Mouse (Mus musculus) hindbrain, embryonic 15.5 days (tissue): ENCODE measurements at regions not wholly inside any gene's neighbourhood (a gene's known extent, or its start where the extent isn't known, plus 50 kb on each side); places are given as distances from the start of the nearest gene placed in this dataset.
A peak's percentile ranks its signal among the peaks of the same experiment; 100 is the strongest.

Experiments used
- ATAC-seq: fragments of 200-750 bp; cut with Nextera tagmentation; 2 replicates; pipeline ENCODE4 v1.8.0; 2017; ENCODE audit warnings: low read depth, moderate number of reproducible peaks, moderate TSS enrichment; ENCODE audit not compliant: low FRiP score
- H3K27ac ChIP-seq: fragments of 300-500 bp; sonication (generic); replicated peaks from 2 replicates; pipeline ENCODE4 v1.5.1; 2015; ENCODE audit warnings: mild to moderate bottlenecking, inconsistent platforms
- H3K27me3 ChIP-seq: fragments of 300-500 bp; sonication (generic); 2 replicates; pipeline ENCODE4 v1.6.1; 2015; ENCODE audit warnings: control low read depth, inconsistent platforms
- H3K36me3 ChIP-seq: fragments of 300-500 bp; sonication (generic); 2 replicates; pipeline ENCODE4 v1.6.1; 2015; ENCODE audit warnings: control low read depth, inconsistent platforms
- H3K4me1 ChIP-seq: fragments of 300-500 bp; sonication (generic); replicated peaks from 2 replicates; pipeline ENCODE4 v1.6.1; 2015; ENCODE audit warnings: control low read depth, inconsistent platforms
- H3K4me2 ChIP-seq: fragments of 300-500 bp; sonication (generic); 2 replicates; pipeline ENCODE4 v1.6.1; 2015; ENCODE audit warnings: moderate library complexity, mild to moderate bottlenecking, inconsistent platforms
- H3K4me3 ChIP-seq: fragments of 300-500 bp; sonication (generic); 2 replicates; pipeline ENCODE4 v1.5.1; 2015; ENCODE audit warnings: mild to moderate bottlenecking, inconsistent platforms
- H3K9ac ChIP-seq: fragments of 300-500 bp; sonication (generic); 2 replicates; pipeline ENCODE4 v1.6.1; 2015; ENCODE audit warnings: inconsistent platforms
- H3K9me3 ChIP-seq: fragments of 300-500 bp; sonication (generic); 2 replicates; pipeline ENCODE4 v1.6.1; 2016; ENCODE audit warnings: control low read depth, inconsistent platforms
- WGBS: fragments of 180-500 bp; shearing (Covaris S2); methylation state at CpG from one replicate; pipeline ENCODE4 v1.1.7; 2015; 5-methylcytosine and 5-hydroxymethylcytosine counted together

DNA sequence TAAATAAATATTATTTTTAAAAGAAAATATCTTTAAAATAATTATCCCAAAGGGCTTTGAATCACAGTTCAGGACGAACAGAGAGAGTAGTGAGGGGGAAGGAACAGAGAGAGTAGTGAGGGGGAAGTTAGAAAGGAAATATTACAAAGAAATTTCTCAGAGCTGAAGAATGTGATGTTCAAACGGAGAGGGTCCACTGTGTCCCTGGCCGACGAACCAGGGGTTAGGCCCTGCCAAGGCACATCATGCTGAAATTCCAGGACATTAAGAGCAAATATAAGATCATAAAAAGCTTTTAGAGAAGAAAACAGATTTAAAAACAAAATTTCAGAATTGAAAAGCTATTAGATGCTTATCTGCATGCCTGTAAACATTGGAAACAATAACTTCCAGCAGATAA, 61.6 kb downstream of the Skor1 start:
- Histone ChIP-seq H3K9me3 (no peaks in the 10 kb centered on the region), H3K27me3 (no peaks in the 10 kb centered on the region), H3K27ac (no peak overlapping the region), H3K4me2 (no peak overlapping the region), H3K9ac (no peak overlapping the region), H3K36me3 (no peaks in the 10 kb centered on the region), H3K4me1 (peaks cover 19% of the 10 kb centered on the region), H3K4me3 (no peak overlapping the region)
- ATAC-seq: no peak
- WGBS: 81% methylated on average over 4 of the region's 4 CpGs

DNA sequence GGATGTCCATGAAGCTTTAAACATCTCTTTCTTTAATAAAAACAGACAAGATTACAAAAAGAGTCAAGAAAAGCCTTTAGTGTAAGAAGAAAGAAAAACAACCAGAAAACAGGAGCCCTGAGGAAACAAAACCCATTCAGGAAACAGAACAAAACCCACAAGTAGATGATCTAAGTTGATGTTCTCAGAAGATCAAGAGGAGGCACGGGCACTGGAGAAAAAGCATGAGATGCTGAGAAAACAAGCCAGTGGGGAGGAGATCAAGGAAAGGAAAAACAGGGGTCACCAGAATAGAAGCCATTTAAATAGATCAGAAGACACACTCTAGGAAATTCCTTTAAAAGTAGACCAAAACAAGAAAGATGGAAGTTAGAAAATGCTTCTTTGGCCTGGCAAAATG, 62.1 kb downstream of the Skor1 start:
- H3K4me1 ChIP-seq: peaks cover 14% of the 10 kb centered on the region
- no peak overlapping the region for H3K4me3 ChIP-seq
- H3K27ac ChIP-seq: no peak overlapping the region
- no peaks in the 10 kb centered on the region for H3K27me3 ChIP-seq
- H3K9me3 ChIP-seq: no peaks in the 10 kb centered on the region
- no peaks in the 10 kb centered on the region for H3K36me3 ChIP-seq
- 74% methylated on average over 1 of the region's 1 CpGs for WGBS
- H3K9ac ChIP-seq: no peak overlapping the region
- no peak overlapping the region for H3K4me2 ChIP-seq
- ATAC-seq: no peak

DNA sequence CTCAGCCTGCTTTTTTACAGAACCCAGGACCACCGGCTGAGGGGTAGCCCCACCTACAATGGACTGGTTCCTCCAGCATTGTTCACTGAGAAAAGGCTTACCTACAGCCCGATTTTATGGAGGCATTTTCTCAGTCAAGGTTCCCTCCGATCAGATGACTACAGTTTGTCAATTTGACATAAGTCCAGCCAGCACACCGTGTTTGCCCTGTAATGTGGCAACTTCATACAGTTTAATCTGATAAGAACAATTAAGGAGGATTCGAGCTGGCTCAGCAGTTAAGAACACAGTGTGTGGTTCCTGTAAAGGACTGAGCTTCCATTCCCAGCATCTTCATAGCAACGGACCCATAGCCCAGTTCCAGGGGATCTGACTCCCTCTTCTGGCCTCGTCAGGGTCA, 65.9 kb downstream of the Skor1 start:
- H3K9ac ChIP-seq: no peak overlapping the region
- no peak for ATAC-seq
- H3K36me3 ChIP-seq: no peaks in the 10 kb centered on the region
- 83% methylated on average over 7 of the region's 7 CpGs for WGBS
- no peak overlapping the region for H3K27ac ChIP-seq
- no peaks in the 10 kb centered on the region for H3K27me3 ChIP-seq
- H3K4me3 ChIP-seq: no peak overlapping the region
- H3K4me2 ChIP-seq: no peak overlapping the region
- H3K9me3 ChIP-seq: no peaks in the 10 kb centered on the region
- no peaks in the 10 kb centered on the region for H3K4me1 ChIP-seq

DNA sequence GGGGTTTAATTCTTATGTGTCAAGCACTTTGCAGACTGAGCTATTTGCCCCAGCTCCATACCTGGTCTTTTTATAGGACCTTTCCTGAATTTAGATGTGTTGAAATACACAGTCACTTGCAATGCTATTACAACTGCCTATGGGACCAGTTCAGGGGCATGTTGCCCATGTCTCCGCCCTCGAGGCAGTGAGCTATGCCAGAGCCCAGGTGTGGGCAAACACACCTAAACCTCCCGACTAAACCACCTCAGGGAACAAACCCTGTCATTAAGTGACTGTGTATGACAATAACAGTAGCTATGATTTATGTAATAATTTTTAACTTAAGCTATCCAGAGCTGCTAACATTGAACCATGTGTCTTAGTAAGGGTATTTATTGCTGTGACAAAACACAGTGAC, 66.5 kb downstream of the Skor1 start:
- no peaks in the 10 kb centered on the region for H3K36me3 ChIP-seq
- H3K4me2 ChIP-seq: no peak overlapping the region
- H3K4me1 ChIP-seq: no peaks in the 10 kb centered on the region
- no peak overlapping the region for H3K4me3 ChIP-seq
- H3K9ac ChIP-seq: no peak overlapping the region
- no peak for ATAC-seq
- no peaks in the 10 kb centered on the region for H3K9me3 ChIP-seq
- H3K27ac ChIP-seq: no peak overlapping the region
- H3K27me3 ChIP-seq: no peaks in the 10 kb centered on the region
- 89% methylated on average over 3 of the region's 3 CpGs for WGBS

DNA sequence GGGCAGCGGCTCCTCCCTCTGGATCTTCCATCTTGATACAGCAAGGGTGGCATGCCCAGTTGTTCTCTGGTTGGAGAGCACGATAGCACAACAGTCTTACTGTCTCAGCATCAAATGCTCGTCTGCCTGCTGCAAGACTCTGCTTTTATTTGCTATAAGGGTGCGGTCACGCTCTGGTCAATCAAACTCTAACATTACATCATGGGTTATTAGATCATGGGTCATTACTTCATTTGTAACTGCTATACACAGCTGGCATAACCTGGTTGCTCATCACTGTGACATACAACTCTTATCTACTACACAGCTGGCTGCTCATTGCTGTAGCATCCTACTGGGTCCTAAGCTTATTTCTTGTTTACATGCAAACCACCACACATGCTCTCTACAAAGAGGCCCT, 68.4 kb downstream of the Skor1 start:
- Histone ChIP-seq H3K27ac (no peak overlapping the region), H3K4me2 (no peak overlapping the region), H3K27me3 (no peaks in the 10 kb centered on the region), H3K4me3 (no peak overlapping the region), H3K9me3 (no peaks in the 10 kb centered on the region), H3K4me1 (0 out of 2 replicates have a peak, but pooled peaks cover 2% of the 10 kb centered on the region), H3K36me3 (no peaks in the 10 kb centered on the region), H3K9ac (no peak overlapping the region)
- ATAC-seq: no peak
- 78% methylated on average over 5 of the region's 5 CpGs for WGBS

DNA sequence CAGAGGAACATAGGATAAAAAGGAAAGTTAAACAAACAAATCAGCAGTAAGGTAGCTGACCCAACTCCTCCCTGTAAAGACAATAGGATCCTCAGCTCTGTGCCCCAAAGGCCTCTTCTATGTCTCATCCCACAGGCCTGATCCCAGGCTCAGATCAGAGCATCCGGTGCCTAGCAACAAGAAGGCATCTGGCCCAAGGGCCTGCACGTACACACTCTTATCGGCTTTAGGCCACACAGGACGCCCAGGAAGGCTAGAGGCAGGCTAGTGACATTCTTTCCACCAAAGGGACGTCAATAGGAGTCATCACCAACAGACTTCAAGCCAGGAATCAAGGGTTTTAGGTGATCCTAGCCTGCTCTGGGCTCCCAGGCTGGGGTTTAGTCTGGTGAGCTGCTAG, 73.5 kb downstream of the Skor1 start:
- no peak overlapping the region for H3K4me2 ChIP-seq
- H3K27me3 ChIP-seq: no peaks in the 10 kb centered on the region
- no peaks in the 10 kb centered on the region for H3K36me3 ChIP-seq
- 17% methylated on average over 5 of the region's 5 CpGs for WGBS
- no peaks in the 10 kb centered on the region for H3K9me3 ChIP-seq
- no peak overlapping the region for H3K4me3 ChIP-seq
- H3K4me1 ChIP-seq: peaks cover 14% of the 10 kb centered on the region
- ATAC-seq: no peak
- no peak overlapping the region for H3K27ac ChIP-seq
- no peak overlapping the region for H3K9ac ChIP-seq

DNA sequence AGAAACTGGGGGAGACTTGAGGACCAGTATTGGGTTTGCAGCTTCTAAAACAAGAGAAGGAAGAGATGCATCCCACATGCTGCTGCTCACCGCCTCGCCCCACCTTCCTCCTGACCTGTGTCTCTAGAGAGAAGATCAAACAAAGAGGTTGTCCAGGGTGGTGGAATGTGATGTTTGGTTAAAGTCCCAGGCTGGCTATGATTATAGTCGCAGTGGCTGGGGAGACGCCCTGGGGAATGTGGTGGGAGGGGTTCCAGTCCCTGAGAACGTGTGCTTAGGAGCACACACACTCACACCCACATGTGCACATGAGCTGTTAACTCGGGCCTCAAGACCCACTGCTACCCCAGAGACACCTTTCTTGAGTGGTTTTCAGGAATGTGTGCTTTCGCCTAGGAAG, 74.0 kb downstream of the Skor1 start:
- WGBS: 47% methylated on average over 7 of the region's 7 CpGs
- no peaks in the 10 kb centered on the region for H3K9me3 ChIP-seq
- no peak for ATAC-seq
- no peak overlapping the region for H3K4me3 ChIP-seq
- H3K27me3 ChIP-seq: no peaks in the 10 kb centered on the region
- peak overlapping the region; percentile 25; the same call in 1 of the 2 replicates for H3K27ac ChIP-seq
- H3K36me3 ChIP-seq: no peaks in the 10 kb centered on the region
- H3K4me2 ChIP-seq: no peak overlapping the region
- no peak overlapping the region for H3K9ac ChIP-seq
- peaks cover 14% of the 10 kb centered on the region for H3K4me1 ChIP-seq

DNA sequence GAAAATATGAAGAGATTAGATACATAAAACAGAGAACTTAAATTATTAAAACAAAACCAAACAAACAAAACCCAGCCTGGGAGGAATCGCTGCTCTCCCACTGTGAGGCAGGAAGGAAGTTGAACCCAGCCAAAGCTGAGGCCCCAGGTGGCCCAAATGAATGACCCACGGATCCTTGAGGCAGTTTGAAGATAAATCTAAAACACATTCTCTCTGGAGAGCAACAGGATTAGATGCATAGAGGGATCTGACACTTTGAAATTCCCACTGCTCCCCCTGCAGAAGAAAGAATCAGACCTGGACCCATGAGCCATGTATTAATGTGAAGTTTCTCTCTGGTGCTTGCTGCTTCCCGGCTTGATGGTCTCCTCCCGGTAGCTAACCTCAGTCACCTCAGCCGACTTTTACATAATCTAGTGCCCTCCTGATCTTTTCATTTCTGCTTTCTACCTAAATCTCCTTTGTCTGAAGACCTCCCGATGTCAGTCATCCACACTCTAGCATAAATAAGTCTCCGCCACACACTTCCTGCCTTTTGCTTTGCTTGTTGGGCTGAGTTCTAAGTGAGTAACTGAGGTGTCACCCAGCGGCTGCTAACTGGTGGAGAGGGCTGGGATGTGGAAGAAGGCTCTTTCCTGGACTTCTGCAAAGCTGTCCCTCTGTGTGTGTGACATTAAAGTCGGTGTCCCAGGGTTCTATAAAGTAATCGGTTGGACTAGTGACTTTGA, 74.6 kb downstream of the Skor1 start:
- no peaks in the 10 kb centered on the region for H3K9me3 ChIP-seq
- ATAC-seq: no peak
- H3K36me3 ChIP-seq: no peaks in the 10 kb centered on the region
- 36% methylated on average over 10 of the region's 10 CpGs for WGBS
- H3K9ac ChIP-seq: no peak overlapping the region
- H3K4me3 ChIP-seq: no peak overlapping the region
- H3K4me2 ChIP-seq: no peak overlapping the region
- H3K27me3 ChIP-seq: no peaks in the 10 kb centered on the region
- peaks cover 14% of the 10 kb centered on the region for H3K4me1 ChIP-seq
- H3K27ac ChIP-seq: peak overlapping the region; percentile 25; the same call in 1 of the 2 replicates

DNA sequence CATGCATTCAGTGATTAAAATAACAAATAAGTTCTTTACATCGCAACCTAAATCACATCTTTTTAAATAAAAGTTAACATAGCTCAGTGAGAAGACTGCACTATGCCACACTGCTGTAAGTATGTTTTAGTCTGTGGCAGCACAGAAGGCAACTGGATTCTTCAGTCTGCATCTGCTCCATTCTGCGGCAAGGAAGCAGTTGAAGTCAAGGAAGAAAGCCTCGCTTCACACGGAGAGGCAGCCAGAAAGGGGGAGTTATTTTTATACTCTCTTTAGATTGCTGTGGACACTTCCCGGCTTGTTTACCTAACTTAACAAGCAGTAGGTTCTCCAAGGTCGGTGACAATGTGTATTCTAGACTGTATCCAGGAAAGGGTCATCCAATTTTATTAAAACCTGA, 77.7 kb downstream of the Skor1 start:
- Histone ChIP-seq H3K4me2 (no peak overlapping the region), H3K9me3 (no peaks in the 10 kb centered on the region), H3K9ac (no peak overlapping the region), H3K4me3 (no peak overlapping the region), H3K36me3 (no peaks in the 10 kb centered on the region), H3K27me3 (no peaks in the 10 kb centered on the region), H3K27ac (no peak overlapping the region), H3K4me1 (peaks cover 14% of the 10 kb centered on the region)
- 63% methylated on average over 6 of the region's 6 CpGs for WGBS
- no peak for ATAC-seq

DNA sequence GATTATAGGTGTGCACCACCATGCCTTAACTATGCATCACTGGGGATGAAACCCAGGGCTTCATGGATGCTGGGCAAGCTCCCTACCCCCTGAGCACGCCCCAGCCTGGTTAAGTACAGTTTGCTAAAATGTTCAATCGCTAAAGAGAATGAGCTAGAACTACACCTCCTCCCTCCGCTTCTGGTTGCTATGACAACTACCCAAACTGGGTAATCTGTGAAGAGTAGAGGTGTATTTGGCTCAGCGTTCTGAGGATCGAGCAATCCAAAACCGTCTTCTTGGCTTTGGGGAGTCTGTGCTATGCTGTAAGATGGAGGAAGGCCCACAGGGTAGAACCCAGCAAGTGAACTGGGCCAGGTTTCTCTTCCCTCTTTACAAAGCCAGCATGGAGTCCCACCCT, 78.8 kb downstream of the Skor1 start:
- no peaks in the 10 kb centered on the region for H3K36me3 ChIP-seq

DNA sequence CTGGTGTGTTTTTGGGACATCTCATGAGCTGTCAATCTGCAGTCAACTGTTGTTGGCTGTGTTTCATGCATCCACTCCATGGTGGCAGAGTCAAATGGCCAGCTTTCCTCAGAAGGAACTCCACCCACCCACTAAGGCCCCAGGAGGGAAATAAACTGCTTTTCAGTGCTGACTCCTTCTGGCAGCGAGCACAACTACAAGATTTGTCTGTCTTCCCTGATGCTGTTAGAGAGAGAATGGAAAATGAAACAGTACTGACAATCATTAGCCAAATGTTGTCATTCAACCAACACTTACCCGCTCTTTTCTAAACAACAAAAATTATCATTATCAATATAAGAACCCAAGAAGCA, 79.3 kb upstream of the Pias1 start:
- no peaks in the 10 kb centered on the region for H3K27me3 ChIP-seq
- H3K4me2 ChIP-seq: no peak overlapping the region
- H3K4me1 ChIP-seq: no peaks in the 10 kb centered on the region
- H3K36me3 ChIP-seq: no peaks in the 10 kb centered on the region
- no peak overlapping the region for H3K27ac ChIP-seq
- no peak overlapping the region for H3K4me3 ChIP-seq
- H3K9ac ChIP-seq: no peak overlapping the region
- 78% methylated on average over 2 of the region's 2 CpGs for WGBS
- ATAC-seq: no peak
- peaks cover 7% of the 10 kb centered on the region; the same call in 1 of the 2 replicates for H3K9me3 ChIP-seq

More for the DNA sequence above, 78.8 kb downstream of the Skor1 start:
- Histone ChIP-seq H3K9me3 (no peaks in the 10 kb centered on the region), H3K27ac (no peak overlapping the region), H3K4me3 (no peak overlapping the region), H3K4me2 (no peak overlapping the region), H3K4me1 (peaks cover 8% of the 10 kb centered on the region), H3K9ac (no peak overlapping the region), H3K27me3 (no peaks in the 10 kb centered on the region)
- no peak for ATAC-seq
- 78% methylated on average over 6 of the region's 6 CpGs for WGBS

DNA sequence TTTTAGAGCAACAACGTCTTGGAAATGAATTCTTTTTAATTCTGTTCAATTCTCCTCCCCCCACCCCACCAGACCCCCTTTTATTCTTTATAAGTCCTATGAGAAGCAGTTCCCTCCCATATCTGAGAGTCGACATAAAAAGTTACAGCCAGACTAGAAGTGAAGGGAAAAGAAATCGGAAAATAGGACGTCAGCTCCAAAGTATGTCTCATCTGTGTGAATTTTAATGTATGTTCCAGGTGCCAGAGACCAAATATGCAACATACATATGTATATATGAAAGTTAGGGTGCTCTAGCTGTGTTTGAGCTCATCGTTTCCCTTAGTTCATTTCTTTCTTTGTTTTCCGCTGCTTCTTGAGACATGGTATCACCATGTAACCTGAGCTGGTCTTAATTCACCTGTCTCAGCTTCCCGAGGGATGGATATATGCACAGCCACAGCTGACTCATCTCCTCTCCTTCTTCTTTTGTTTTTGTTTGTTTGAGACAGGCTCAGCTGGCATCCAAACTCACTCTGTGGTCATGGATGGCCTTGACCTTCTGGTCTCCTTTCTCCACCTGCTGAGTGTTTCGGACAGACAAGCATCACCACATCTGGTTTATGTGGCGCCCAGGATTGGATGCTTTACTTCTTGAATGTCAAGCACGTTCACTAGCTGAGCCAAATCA, 78.8 kb upstream of the Pias1 start:
- no peak for ATAC-seq
- H3K4me2 ChIP-seq: no peak overlapping the region
- no peak overlapping the region for H3K4me3 ChIP-seq
- H3K36me3 ChIP-seq: no peaks in the 10 kb centered on the region
- 85% methylated on average over 10 of the region's 10 CpGs for WGBS
- H3K9ac ChIP-seq: no peak overlapping the region
- no peaks in the 10 kb centered on the region for H3K27me3 ChIP-seq
- no peaks in the 10 kb centered on the region for H3K4me1 ChIP-seq
- H3K9me3 ChIP-seq: peaks cover 7% of the 10 kb centered on the region; the same call in 1 of the 2 replicates
- H3K27ac ChIP-seq: no peak overlapping the region
